Comparison of ENCODE assay signal across 32 mouse cellular contexts in genomic region chr1:56822735-56823134, GRCm38 (mm10).
"Had no signal": no experiment of that assay in that cellular context is flagged by ENCODE, and none has a peak within 500 bp of the region (broad histone marks: within the 10 kb centered on the region; RNA-seq: fewer than 3 reads in every experiment).

No protein-coding gene starts in this region.

- H3K27ac ChIP-seq: heart, embryonic 10.5 days; heart, embryonic 13.5 days; heart, embryonic 15.5 days; hindbrain, embryonic 10.5 days; hindbrain, embryonic 12.5 days; hindbrain, embryonic 13.5 days; hindbrain, embryonic 14.5 days; hindbrain, embryonic 15.5 days; hindbrain, postnatal 0 days; kidney, embryonic 15.5 days; kidney, postnatal 0 days; layer of hippocampus, adult 2 months; left cerebral cortex, adult 2 months had no signal

- H3K4me1 ChIP-seq: heart, embryonic 10.5 days; heart, embryonic 12.5 days; heart, embryonic 13.5 days; heart, embryonic 15.5 days; hindbrain, embryonic 10.5 days; hindbrain, embryonic 12.5 days; hindbrain, embryonic 13.5 days; hindbrain, embryonic 15.5 days; kidney, embryonic 15.5 days had no signal

- H3K4me2 ChIP-seq: heart, embryonic 11.5 days; heart, embryonic 12.5 days; heart, embryonic 13.5 days; heart, embryonic 15.5 days; hindbrain, embryonic 12.5 days; hindbrain, embryonic 13.5 days; hindbrain, embryonic 14.5 days; hindbrain, embryonic 15.5 days; kidney, embryonic 15.5 days had no signal

- ATAC-seq: hindbrain, embryonic 16.5 days; hindbrain, postnatal 0 days; inflammation-experienced regulatory T-cells, adult 6 months; intestine, postnatal 0 days had no signal

- H3K27me3 ChIP-seq: heart, embryonic 12.5 days; heart, embryonic 13.5 days; heart, embryonic 15.5 days; hindbrain, embryonic 12.5 days; hindbrain, embryonic 13.5 days; hindbrain, embryonic 15.5 days; kidney, embryonic 15.5 days had no signal

- DNase-seq: heart, postnatal 10 days; heart, postnatal 14 days; heart, postnatal 36 days; heart, postnatal 4 days; kidney, adult 11 months; kidney, adult 18-20 months; kidney, adult 8-10 months; kidney, postnatal 10 days; kidney, postnatal 14 days; kidney, postnatal 25 days; kidney, postnatal 36 days; kidney, postnatal 4 days; layer of hippocampus, adult 9-11 months; layer of hippocampus, postnatal 36 days had no signal

- H3K4me3 ChIP-seq: heart, embryonic 10.5 days; heart, embryonic 12.5 days; heart, embryonic 13.5 days; heart, embryonic 15.5 days; hindbrain, embryonic 10.5 days; hindbrain, embryonic 12.5 days; hindbrain, embryonic 13.5 days; hindbrain, embryonic 15.5 days; kidney, embryonic 15.5 days; layer of hippocampus, adult 2 months; left cerebral cortex, adult 2 months had no signal

- H3K36me3 ChIP-seq: heart, embryonic 10.5 days; heart, embryonic 12.5 days; heart, embryonic 13.5 days; heart, embryonic 15.5 days; hindbrain, embryonic 10.5 days; hindbrain, embryonic 12.5 days; hindbrain, embryonic 13.5 days; hindbrain, embryonic 15.5 days; kidney, embryonic 15.5 days had no signal

- H3K9me3 ChIP-seq: heart, embryonic 10.5 days; heart, embryonic 12.5 days; heart, embryonic 13.5 days; heart, embryonic 15.5 days; hindbrain, embryonic 10.5 days; hindbrain, embryonic 12.5 days; hindbrain, embryonic 13.5 days; hindbrain, embryonic 15.5 days; kidney, embryonic 15.5 days had no signal

- H3K9ac ChIP-seq: heart, embryonic 12.5 days; heart, embryonic 13.5 days; heart, embryonic 15.5 days; hindbrain, embryonic 12.5 days; hindbrain, embryonic 13.5 days; hindbrain, embryonic 14.5 days; hindbrain, embryonic 15.5 days; kidney, embryonic 15.5 days had no signal
